Mouse (Mus musculus) myocyte (in vitro differentiated cells): ENCODE measurements at regions not wholly inside any gene's neighbourhood (a gene's known extent, or its start where the extent isn't known, plus 50 kb on each side); places are given as distances from the start of the nearest gene placed in this dataset.

Source experiments
- H3K27me3 ChIP-seq: one replicate; pipeline ENCODE4 v1.6.1; 2011; ENCODE audit not compliant: control insufficient read depth, insufficient read depth, insufficient read length
- H3K36me3 ChIP-seq: one replicate; pipeline ENCODE4 v1.6.1; 2011; ENCODE audit not compliant: control insufficient read depth, insufficient read depth
- H3K4me2 ChIP-seq: one replicate; pipeline ENCODE4 v1.6.1; 2011; ENCODE audit warnings: low read depth, control low read depth
- H3K4me3 ChIP-seq: one replicate; pipeline ENCODE4 v1.5.1; 2011; ENCODE audit warnings: mild to moderate bottlenecking, control low read depth, moderate library complexity
- H3K79me2 ChIP-seq: one replicate; pipeline ENCODE4 v1.6.1; 2011; ENCODE audit not compliant: control insufficient read depth, insufficient read depth
- H3ac ChIP-seq: one replicate; pipeline ENCODE4 v1.6.1; 2011; ENCODE audit not compliant: control insufficient read depth, insufficient read length
- CEBPB ChIP-seq: IDR thresholded peaks from 2 replicates; pipeline ENCODE4 v1.6.1; 2011; ENCODE audit warnings: mild to moderate bottlenecking, moderate library complexity; ENCODE audit not compliant: poor library complexity, insufficient read depth, severe bottlenecking
- E2F4 ChIP-seq: IDR thresholded peaks from one replicate; pipeline ENCODE4 v1.6.1; 2011; ENCODE audit warnings: mild to moderate bottlenecking, control low read depth, moderate library complexity; ENCODE audit not compliant: insufficient read depth
- MAX ChIP-seq: IDR thresholded peaks from one replicate; pipeline ENCODE4 v1.6.1; 2011; ENCODE audit warnings: low read depth, mild to moderate bottlenecking, control low read depth
- MYOD1 ChIP-seq, 3 experiments: IDR thresholded peaks; one replicate each; pipeline ENCODE4 v1.6.1; 2011; ENCODE audit warnings: control low read depth in 2 of 3, low read depth in 2 of 3, mild to moderate bottlenecking in 2 of 3, moderate library complexity in 1 of 3; ENCODE audit not compliant: insufficient read length in 2 of 3, control insufficient read depth in 1 of 3
- MYOG ChIP-seq, 3 experiments: IDR thresholded peaks; one replicate each; pipeline ENCODE4 v1.6.1; 2011; ENCODE audit warnings: control low read depth in 2 of 3, low read depth in 2 of 3, mild to moderate bottlenecking in 2 of 3; ENCODE audit not compliant: insufficient read length in 2 of 3, control insufficient read depth in 1 of 3, insufficient read depth in 1 of 3
- POLR2A ChIP-seq: IDR thresholded peaks from one replicate; pipeline ENCODE4 v1.6.1; 2011; ENCODE audit warnings: low read depth, mild to moderate bottlenecking, control low read depth, moderate library complexity; ENCODE audit not compliant: insufficient read length
- POLR2AphosphoS2 ChIP-seq: IDR thresholded peaks from one replicate; pipeline ENCODE4 v1.6.1; 2011; ENCODE audit warnings: low read depth, control low read depth; ENCODE audit not compliant: insufficient read length
- REST ChIP-seq: IDR thresholded peaks from one replicate; pipeline ENCODE4 v1.6.1; 2011; ENCODE audit warnings: mild to moderate bottlenecking, control low read depth, moderate library complexity; ENCODE audit not compliant: insufficient read depth, insufficient read length
- SRF ChIP-seq: IDR thresholded peaks from one replicate; pipeline ENCODE4 v1.6.1; 2011; ENCODE audit warnings: low read depth; ENCODE audit not compliant: control insufficient read depth, insufficient read length
- TCF12 ChIP-seq: IDR thresholded peaks from one replicate; pipeline ENCODE4 v1.6.1; 2011; ENCODE audit warnings: mild to moderate bottlenecking, control low read depth; ENCODE audit not compliant: poor library complexity, insufficient read depth, severe bottlenecking
- TCF3 ChIP-seq: IDR thresholded peaks from one replicate; pipeline ENCODE4 v1.6.1; 2011; ENCODE audit warnings: low read depth, control low read depth; ENCODE audit not compliant: insufficient read length
- USF1 ChIP-seq: IDR thresholded peaks from one replicate; pipeline ENCODE4 v1.6.1; 2011; ENCODE audit warnings: low read depth, mild to moderate bottlenecking, control low read depth, moderate library complexity

- no peaks in the 10 kb centered on the region for H3K36me3 ChIP-seq
These were observed 100.4 kb upstream of the Cops8 start for GRCm38 (mm10) chr1:90502371-90502770.

GRCm38 (mm10) chr1:90502771-90503540, 99.8 kb upstream of the Cops8 start:
- H3K4me3 ChIP-seq = no peak overlapping the region
- no peak overlapping the region for H3ac ChIP-seq
- H3K27me3 ChIP-seq = no peaks in the 10 kb centered on the region
- TF ChIP-seq POLR2A = no peak
- no peak for TF ChIP-seq TCF12
- TF ChIP-seq POLR2AphosphoS2 = no peak
- TF ChIP-seq TCF3 = no peak
- no peak for TF ChIP-seq USF1
- TF ChIP-seq CEBPB = no peak
- TF ChIP-seq E2F4 = no peak
- TF ChIP-seq MYOD1 (IDR thresholded peaks at IDR 0.05; ENCODE audit: control insufficient read depth in 1 of 3, insufficient read length in 2 of 3, low read depth in 2 of 3) = no peak
- no peak for TF ChIP-seq MAX
- TF ChIP-seq MYOG (IDR thresholded peaks at IDR 0.05; ENCODE audit: control insufficient read depth in 1 of 3, insufficient read depth in 1 of 3, insufficient read length in 2 of 3, low read depth in 2 of 3) = no peak
- no peak for TF ChIP-seq REST
- no peak for TF ChIP-seq SRF
- no peaks in the 10 kb centered on the region for H3K79me2 ChIP-seq
- no peak overlapping the region for H3K4me2 ChIP-seq
- no peaks in the 10 kb centered on the region for H3K36me3 ChIP-seq

More at GRCm38 (mm10) chr1:90502371-90502770, 100.4 kb upstream of the Cops8 start:
- no peaks in the 10 kb centered on the region for H3K79me2 ChIP-seq
- H3K27me3 ChIP-seq = no peaks in the 10 kb centered on the region
- TF ChIP-seq MYOD1 (IDR thresholded peaks at IDR 0.05; ENCODE audit: control insufficient read depth in 1 of 3, insufficient read length in 2 of 3, low read depth in 2 of 3) = no peak
- H3ac ChIP-seq = no peak overlapping the region
- H3K4me3 ChIP-seq = no peak overlapping the region
- H3K4me2 ChIP-seq = no peak overlapping the region

GRCm38 (mm10) chr1:90504583-90505080, 98.1 kb upstream of the Cops8 start:
- H3K4me2 ChIP-seq = no peak overlapping the region
- no peaks in the 10 kb centered on the region for H3K36me3 ChIP-seq
- H3K27me3 ChIP-seq = no peaks in the 10 kb centered on the region
- H3ac ChIP-seq = no peak overlapping the region
- no peak overlapping the region for H3K4me3 ChIP-seq
- TF ChIP-seq TCF3 = no peak
- TF ChIP-seq POLR2AphosphoS2 = no peak
- no peak for TF ChIP-seq MYOD1 (IDR thresholded peaks at IDR 0.05; ENCODE audit: control insufficient read depth in 1 of 3, insufficient read length in 2 of 3, low read depth in 2 of 3)
- TF ChIP-seq MYOG (IDR thresholded peaks at IDR 0.05; ENCODE audit: control insufficient read depth in 1 of 3, insufficient read depth in 1 of 3, insufficient read length in 2 of 3, low read depth in 2 of 3) = no peak
- no peak for TF ChIP-seq CEBPB
- TF ChIP-seq POLR2A = no peak
- TF ChIP-seq TCF12 = no peak
- TF ChIP-seq REST = no peak
- TF ChIP-seq SRF = no peak
- no peaks in the 10 kb centered on the region for H3K79me2 ChIP-seq

- TF ChIP-seq SRF (no peak), POLR2AphosphoS2 (no peak), MAX (no peak), POLR2A (no peak), REST (no peak), E2F4 (no peak), MYOG (IDR thresholded peaks at IDR 0.05; ENCODE audit: control insufficient read depth in 1 of 3, insufficient read depth in 1 of 3, insufficient read length in 2 of 3, low read depth in 2 of 3) (no peak), TCF12 (no peak)
These were observed 97.2 kb upstream of the Cops8 start for GRCm38 (mm10) chr1:90505599-90505998.

GRCm38 (mm10) chr1:90506582-90506981, 96.2 kb upstream of the Cops8 start:
- H3K4me3 ChIP-seq = no peak overlapping the region
- no peaks in the 10 kb centered on the region for H3K79me2 ChIP-seq
- no peaks in the 10 kb centered on the region for H3K27me3 ChIP-seq
- H3K36me3 ChIP-seq = no peaks in the 10 kb centered on the region
- no peak for TF ChIP-seq POLR2AphosphoS2
- peak; percentile 70 for TF ChIP-seq MAX
- no peak for TF ChIP-seq POLR2A
- peak; percentile 8 for TF ChIP-seq TCF3
- no peak for TF ChIP-seq USF1
- TF ChIP-seq MYOG (IDR thresholded peaks at IDR 0.05; ENCODE audit: control insufficient read depth in 1 of 3, insufficient read depth in 1 of 3, insufficient read length in 2 of 3, low read depth in 2 of 3) = peak in 1 of 3 experiments; percentile 85
- peak; percentile 46 for TF ChIP-seq TCF12
- TF ChIP-seq MYOD1 (IDR thresholded peaks at IDR 0.05; ENCODE audit: control insufficient read depth in 1 of 3, insufficient read length in 2 of 3, low read depth in 2 of 3) = peak in 2 of 3 experiments; percentile 1 to 74
- no peak overlapping the region for H3ac ChIP-seq
- H3K4me2 ChIP-seq = peak overlapping the region; percentile 15

More at GRCm38 (mm10) chr1:90505599-90505998, 97.2 kb upstream of the Cops8 start:
- Histone ChIP-seq H3K4me2 (no peak overlapping the region), H3K4me3 (no peak overlapping the region), H3ac (no peak overlapping the region), H3K36me3 (no peaks in the 10 kb centered on the region), H3K79me2 (no peaks in the 10 kb centered on the region), H3K27me3 (no peaks in the 10 kb centered on the region)
